Mouse (Mus musculus) T-helper 1 cell (primary cell): ENCODE measurements at regions not wholly inside any gene's neighbourhood (a gene's known extent, or its start where the extent isn't known, plus 50 kb on each side); places are given as distances from the start of the nearest gene placed in this dataset.

Experiments
- in situ Hi-C: fragments of 300-600 bp; cut with MboI, MseI; formaldehyde crosslinking; loops from one replicate; pipeline ENCODE4 v1.15.1; 2025; ENCODE audit warnings: high pct_unique_total_duplicates

DNA sequence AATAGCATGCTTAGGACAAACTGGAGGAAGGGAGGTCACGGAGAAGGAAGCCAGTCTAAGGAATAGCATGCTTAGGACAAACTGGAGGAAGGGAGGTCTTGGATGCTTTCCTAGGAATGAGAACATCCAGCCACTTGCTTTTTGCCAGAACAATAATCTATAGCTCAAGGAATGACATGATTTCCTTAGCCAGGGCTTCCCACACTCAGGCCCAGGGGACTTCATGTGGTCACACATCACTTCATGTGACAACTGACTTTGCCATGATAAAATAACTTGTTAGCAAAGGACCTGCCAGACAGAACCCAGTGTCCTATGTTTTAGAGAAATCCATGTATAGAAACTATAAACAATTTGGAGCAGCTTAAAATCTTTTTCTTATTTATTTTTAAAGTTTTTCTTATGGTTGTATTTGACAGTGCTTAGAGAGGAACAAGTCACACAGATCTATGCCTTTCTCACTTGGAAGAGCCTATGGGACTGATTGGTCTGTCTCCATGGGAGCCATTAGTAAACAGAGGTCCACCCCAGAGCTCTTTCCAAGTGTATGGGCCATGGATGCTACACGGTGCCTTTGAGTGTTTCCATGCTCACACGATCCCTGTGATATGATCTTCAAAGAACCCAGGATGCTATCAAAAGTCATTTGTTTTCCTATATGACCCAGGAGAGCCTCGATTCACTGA lies 153.3 kb upstream of the Unc93a2 start:
- in situ Hi-C loops: loop anchor here (10.0 kb wide), 1 partner anchor 254 kb away; no protein-coding TSS in a partner anchor

GRCm38 (mm10) chr17:7537618-7538266 lies 152.5 kb upstream of the Unc93a2 start:
- in situ Hi-C loops: loop anchor here (10.0 kb wide), 1 partner anchor 253 kb away; no protein-coding TSS in a partner anchor

- in situ Hi-C loops: loop anchor here (10.0 kb wide), 1 partner anchor 252 kb away; no protein-coding TSS in a partner anchor
These were observed 151.9 kb upstream of the Unc93a2 start for GRCm38 (mm10) chr17:7537210-7537609.

GRCm38 (mm10) chr17:7534386-7535059 lies 149.3 kb upstream of the Unc93a2 start:
- in situ Hi-C loops: loop anchor here (10.0 kb wide), 1 partner anchor 250 kb away; no protein-coding TSS in a partner anchor

GRCm38 (mm10) chr17:7533552-7533951 lies 148.3 kb upstream of the Unc93a2 start:
- in situ Hi-C loops: loop anchor here (10.0 kb wide), 1 partner anchor 249 kb away; no protein-coding TSS in a partner anchor

DNA sequence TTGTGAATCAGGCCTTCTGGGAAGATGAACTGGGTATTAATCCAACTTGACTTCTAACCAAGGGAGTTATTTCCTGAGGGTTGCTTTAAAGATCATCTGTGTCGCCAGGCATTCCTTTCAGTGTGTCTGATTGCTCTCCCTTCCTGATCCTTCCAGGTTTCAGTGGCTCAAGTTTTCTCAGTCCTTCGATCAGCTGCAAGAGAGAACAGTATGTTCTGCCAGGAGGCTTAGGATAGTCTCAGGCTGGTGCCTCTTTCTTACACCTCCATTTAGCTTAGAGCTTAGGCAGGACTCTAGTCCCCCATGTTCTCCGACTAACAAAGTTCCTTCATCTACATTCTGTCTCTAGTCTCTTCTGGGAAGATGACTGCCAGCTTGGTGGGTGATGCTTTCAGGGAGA lies 147.4 kb upstream of the Unc93a2 start:
- in situ Hi-C loops: loop anchor here (10.0 kb wide), 1 partner anchor 248 kb away; no protein-coding TSS in a partner anchor

GRCm38 (mm10) chr17:7529304-7529703 lies 144.0 kb upstream of the Unc93a2 start:
- in situ Hi-C loops: loop anchor here (10.0 kb wide), 1 partner anchor 225 kb away; no protein-coding TSS in a partner anchor

GRCm38 (mm10) chr17:7527681-7528080 lies 142.4 kb upstream of the Unc93a2 start:
- in situ Hi-C loops: loop anchor here (10.0 kb wide), 1 partner anchor 223 kb away; no protein-coding TSS in a partner anchor

GRCm38 (mm10) chr17:7524497-7524896 lies 139.2 kb upstream of the Unc93a2 start:
- in situ Hi-C loops: loop anchor here (5.0 to 10.0 kb wide), 2 partner anchors 57 to 220 kb away; no protein-coding TSS in a partner anchor

GRCm38 (mm10) chr17:7521127-7521526 lies 135.9 kb upstream of the Unc93a2 start:
- in situ Hi-C loops: loop anchor here (5.0 to 10.0 kb wide), 2 partner anchors 54 to 216 kb away; no protein-coding TSS in a partner anchor
